Mouse (Mus musculus) c-Kit-positive CD71-positive TER-119-positive erythroid progenitor cells, embryonic 14.5 days (primary cell): ENCODE results near the gene Gtpbp6.
"Not testable (repeated sequence)": the region's sequence is repeated elsewhere in the genome, so short reads cannot be mapped to it uniquely, and the experiment has no call there.

Experiments used
- DNase-seq: peaks from one replicate; pipeline ENCODE4 v3.0.0-alpha.2; 2013; ENCODE audit warnings: low spot score

The Gtpbp6 gene

GRCm38 (mm10) chr5:110107581-110108304, at the start of gene Gtpbp6:
TSS of gene Gtpbp6 (minus strand) at chr5:110108197.
- DNase-seq = peak; percentile 94

- no peak for DNase-seq
Measured at GRCm38 (mm10) chr5:110143007-110143406, 35.0 kb upstream of the Gtpbp6 start.

- DNase-seq = no peak
Measured at GRCm38 (mm10) chr5:110142309-110142708, 34.3 kb upstream of the Gtpbp6 start.

DNA sequence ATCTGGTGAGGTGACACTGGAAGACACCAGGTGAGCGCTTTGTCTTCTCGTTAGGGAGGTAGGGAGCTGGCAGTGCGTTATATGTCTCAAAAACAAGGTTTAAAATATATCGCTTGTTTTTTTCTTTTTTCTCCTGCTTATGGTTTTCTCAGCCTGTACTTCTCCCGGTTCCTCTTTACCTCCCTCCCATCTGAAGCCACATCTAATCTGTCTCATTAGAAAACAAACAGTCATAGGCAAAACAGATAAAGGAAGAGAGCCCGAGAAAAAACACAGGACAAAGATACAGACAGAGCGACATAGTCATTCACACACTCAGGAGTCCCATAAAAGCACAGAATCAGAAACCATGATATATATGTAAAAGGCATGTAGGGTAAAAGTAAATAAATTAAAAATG, 32.4 kb upstream of the Gtpbp6 start:
- no peak for DNase-seq

DNA sequence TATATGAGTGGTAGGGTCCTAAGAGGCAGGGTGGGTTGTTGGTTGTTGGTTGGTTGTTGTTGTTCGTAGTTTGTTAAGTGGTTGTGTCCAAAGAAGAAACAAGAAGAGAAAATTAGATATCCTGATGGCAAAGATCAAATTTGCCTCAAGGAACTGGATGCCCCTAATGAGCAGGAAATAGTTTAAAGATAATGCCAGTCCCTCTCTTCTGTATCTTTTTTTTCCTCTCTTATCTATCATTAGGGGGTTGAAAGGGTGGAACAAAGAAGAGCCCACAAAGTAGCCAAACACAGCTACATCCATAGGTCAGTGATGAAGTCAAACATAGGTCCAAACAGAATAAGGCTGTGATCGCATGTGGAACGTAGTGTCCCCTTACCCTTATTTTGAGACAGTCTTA, 31.3 kb upstream of the Gtpbp6 start:
- DNase-seq = no peak

- DNase-seq = no peak
Measured at GRCm38 (mm10) chr5:110137816-110138215, 29.8 kb upstream of the Gtpbp6 start.

GRCm38 (mm10) chr5:110136087-110136464, 28.1 kb upstream of the Gtpbp6 start:
- DNase-seq = no peak

DNA sequence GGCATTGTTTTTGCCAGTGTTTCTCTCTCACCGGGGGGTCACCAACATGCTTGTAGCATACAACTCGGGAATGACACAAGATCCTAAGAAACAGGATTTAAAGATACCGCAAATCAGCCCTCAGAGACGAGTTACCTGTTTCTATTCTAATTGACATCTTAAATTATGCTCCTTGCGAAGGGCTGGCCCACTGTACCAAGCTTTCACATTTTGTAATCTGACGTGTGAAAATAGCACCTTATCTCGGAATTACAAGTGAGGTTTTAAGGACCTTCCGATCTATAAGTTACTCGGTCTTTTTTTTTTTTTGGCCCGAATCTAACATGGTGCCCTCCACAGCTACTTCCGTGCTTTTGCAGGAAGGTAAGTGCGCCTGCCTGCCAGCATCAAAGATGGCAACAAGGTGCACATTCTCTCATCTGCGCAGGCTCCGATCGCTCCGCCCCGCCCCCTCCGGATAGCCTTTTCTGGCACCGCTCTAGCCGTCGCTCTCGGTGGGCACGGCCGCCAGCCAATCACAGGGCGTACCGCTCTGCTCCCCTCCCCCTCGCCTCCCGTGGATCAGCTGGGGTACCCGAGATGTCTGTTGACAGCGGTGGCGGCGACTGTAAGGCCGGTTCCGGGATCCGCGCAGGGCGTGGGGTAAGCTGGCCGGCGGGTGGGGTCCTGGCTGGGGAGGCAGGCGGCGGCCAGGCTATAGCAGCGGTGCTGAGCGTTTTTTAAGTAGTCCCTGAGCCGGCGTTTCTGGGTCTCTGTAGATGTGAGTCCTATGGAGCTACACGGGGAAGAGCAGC, 27.5 kb upstream of the Gtpbp6 start, which contains the start of gene Chfr:
Gene Chfr (plus strand): TSS at position 550 of the 794 bp plus-strand sequence.
- peak; percentile 98 for DNase-seq

DNA sequence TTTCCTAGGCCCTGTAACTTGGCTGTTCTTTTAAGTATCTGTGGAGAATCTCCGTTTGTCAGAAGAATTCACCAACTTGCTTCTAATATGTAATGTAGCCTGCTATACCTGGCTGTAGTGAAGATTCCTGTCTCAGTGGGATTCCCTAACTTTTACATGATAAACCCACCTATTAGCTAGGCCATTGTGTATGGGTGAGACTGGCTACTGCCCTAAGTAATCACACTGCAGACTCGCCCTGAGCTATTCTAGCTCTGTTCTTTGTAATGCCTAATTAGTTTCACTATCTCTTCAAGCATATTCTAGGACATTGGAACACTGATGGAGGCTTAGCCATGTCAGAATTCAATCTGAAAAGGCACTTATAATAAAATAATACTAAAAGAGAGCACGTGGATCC, 14.4 kb upstream of the Gtpbp6 start:
- DNase-seq = not testable (repeated sequence)

GRCm38 (mm10) chr5:110109991-110110441, 2.0 kb upstream of the Gtpbp6 start, which contains the start of gene Zfp605:
TSS of gene Zfp605 (plus strand) at chr5:110110092.
- DNase-seq = peak; percentile 86

- DNase-seq = no peak
Measured at GRCm38 (mm10) chr5:110108305-110108628, 270 bp upstream of the Gtpbp6 start.

DNA sequence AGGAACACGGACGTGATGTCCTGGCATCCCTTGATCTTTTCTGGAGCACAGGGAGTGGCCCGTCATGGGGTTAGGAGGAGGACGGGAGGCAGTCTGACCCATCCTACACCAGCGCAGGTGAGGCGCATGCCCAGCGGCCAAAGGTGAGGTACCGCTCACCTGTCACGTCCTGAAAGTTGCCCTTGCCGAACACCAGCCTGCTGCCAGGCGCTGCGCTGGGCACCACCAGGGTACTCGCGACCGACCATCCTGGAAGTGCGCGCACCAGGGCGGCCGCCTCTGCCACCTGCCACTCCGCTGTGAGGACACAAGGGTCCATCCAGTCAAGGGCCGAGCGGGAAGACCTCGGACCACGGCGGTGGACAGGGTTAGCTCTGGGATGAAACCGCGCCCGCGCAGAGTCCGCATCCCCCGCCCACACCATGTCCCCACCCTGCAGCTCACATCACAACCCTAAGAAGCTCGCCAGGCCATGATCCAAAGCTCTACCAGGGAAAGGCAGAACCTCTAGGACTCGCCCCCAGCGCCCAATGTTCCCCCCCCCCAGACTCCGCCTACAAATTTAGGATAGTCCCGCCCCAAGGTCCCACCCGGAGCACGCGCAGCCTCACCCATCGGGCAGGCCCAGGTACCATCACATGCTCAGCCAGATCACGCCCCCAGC, 964 bp downstream of the Gtpbp6 start:
- DNase-seq = no peak

DNA sequence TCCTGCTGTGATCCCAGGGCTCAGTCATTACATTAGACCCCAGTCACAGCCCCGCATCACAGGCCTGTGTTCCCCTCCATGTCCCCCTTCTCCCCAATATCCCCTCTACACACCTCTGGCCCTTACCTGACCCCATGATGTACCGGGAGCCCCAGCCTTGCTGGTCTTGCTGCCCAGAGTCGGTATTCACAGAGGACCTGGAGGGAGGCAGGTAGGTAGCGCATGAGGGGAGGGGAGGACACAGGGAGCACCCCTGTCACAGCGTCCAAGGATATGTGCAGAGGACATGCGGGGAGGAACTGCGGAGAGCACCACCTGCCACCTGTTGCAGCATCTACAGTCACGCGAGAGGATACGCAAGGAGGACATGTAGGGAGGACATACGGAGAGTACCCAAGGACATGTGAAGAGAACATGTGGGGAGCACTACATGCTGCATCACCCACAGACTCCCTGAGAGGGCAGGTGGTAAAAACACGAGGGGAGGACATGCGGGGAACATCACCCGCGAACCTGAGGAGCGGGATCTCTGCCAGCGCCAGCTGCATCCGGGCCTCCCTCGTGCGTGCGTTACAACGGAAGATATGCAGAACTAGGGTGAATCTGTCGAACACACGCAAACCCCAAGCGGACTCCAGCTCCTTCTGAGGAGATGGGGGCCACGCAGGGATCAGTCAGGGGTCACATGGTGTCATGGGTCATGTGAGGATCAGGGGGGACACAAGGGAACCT, 1.7 kb downstream of the Gtpbp6 start:
- DNase-seq = no peak

- no peak for DNase-seq
Measured at GRCm38 (mm10) chr5:110104616-110105380, 3.2 kb downstream of the Gtpbp6 start.

- DNase-seq = no peak
Measured at GRCm38 (mm10) chr5:110103901-110104615, 3.9 kb downstream of the Gtpbp6 start.

DNA sequence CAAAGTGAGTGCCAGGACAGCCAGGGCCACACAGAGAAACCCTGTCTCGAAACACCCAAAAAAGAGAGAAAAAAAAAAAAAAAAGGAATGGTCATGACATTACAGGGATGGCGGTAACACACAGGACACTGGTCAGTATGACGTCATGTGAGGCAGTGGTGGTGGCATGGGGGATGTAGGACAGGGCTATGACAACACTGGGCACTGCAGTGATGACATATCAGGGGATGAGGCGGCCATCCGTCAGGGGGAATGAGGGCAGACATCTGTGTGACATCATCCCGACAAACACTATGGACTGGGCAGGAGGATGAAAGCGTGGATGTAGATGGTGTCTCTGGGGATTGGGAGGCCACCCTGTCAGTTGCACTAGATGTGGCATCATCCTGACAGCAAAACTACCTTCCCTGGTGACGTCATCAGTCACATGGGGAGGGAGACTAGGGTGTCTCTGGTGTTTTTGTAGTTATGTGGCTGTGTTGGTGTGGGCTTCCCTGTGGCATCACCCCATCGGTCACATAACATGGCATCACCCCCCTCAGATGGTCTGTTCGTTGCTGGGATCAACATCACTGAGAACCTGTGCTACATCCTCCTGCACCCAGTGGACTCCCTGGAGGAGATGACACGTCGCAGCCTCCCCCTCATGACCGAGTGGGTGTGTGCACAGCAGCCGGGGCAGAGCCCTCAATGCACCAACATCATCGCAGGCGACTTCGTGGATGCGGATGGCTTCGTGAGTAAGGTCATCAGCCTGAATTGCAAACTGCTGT, 5.0 kb downstream of the Gtpbp6 start:
- DNase-seq = no peak

DNA sequence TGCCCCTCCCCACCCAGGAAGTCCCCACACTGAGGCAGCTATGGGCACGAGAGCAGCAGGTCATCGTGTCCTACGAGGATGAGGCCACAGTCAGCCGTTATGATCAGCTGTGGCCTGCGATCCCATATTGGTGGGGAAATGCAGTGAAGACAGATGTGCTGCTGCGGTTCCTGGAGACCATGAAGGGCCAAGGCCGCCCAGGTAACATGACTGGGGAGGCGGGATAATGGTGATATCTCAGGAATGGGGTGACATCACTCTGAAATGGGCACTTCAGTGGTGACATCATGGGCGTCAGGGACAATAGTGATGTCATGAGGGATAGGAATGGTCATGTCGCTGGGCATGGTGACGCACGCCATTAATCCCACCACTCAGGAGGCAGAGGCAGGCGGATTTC, 5.6 kb downstream of the Gtpbp6 start:
- no peak for DNase-seq

DNA sequence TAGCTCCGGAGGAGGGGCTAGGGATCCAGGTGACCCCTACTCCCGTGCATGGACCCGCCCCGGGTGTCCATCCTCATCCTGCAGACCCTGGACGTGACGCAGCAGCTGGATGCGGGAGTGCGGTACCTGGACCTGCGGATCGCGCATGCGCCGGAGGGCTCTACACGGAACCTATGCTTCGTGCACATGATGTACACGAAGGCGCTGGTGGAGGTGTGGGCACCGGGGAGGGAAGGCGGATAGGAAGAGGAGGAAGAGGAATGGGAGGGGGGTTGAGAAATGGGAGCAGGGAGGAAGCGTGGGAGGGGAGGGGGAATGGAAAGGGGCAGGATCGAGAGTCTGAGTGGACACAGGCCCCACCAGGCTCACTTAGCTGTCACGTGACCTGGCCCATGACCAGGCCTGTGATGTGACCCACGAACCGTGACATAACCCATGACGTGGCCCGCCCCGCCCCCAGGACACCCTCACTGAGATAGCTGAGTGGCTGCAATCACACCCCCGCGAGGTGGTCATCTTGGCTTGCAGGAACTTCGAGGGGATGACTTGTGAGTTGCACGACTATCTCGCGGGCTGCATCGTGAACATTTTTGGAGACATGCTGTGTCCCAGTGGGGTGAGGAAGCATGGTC, 6.2 kb downstream of the Gtpbp6 start:
- no peak for DNase-seq

- DNase-seq = no peak
Measured at GRCm38 (mm10) chr5:110100921-110101631, 6.9 kb downstream of the Gtpbp6 start.
